Mouse (Mus musculus) A20 (cell line): Measurements from ENCODE around the gene Rps27l.
A peak's percentile ranks its signal among the peaks of the same experiment; 100 is the strongest.

Experiments used
- DNase-seq: peaks from one replicate; pipeline ENCODE4 v3.0.0-alpha.2; 2011; ENCODE audit warnings: low read depth, low spot score

Gene Rps27l

GRCm38 (mm10) chr9:66920488-66921279 lies 25.2 kb upstream of the Rps27l start:
- peak; percentile 58 for DNase-seq

DNA sequence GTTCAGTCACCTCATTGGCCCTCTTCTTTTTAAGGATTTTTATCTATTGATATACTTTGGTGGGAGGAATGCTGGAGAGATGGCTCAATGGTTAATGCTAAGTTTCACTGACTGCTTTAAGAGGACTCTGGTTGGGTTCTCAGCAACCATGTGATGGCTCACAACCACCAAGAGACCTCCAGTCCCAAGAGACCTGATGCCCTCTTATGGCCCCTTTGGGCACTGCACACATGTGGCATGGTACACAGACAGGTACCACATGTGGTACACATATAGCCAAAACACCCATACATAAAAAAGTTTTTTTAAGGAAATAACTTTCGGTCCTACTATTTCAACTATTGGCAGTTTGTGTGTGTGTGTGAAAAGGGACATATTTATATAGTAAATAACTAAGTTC lies 23.8 kb upstream of the Rps27l start:
- no peak for DNase-seq

DNA sequence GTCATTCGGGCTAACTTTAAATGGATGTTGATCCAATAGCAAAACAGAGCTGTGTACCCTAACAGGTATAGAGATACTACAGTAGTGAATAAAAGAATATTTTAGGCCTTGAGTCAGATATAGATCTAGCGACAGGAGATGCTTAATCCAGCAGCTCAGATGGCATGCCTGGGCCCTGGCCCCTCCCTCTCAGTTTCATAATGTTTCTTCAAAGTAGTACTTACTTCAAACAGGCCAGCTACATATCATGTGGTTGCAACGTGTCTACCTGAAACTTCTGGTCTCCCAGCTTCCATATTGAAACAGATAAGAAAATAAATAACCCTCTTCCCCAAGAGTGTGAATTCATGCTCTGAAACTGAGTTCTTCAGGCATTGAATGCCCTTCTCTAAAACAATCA lies 20.0 kb upstream of the Rps27l start:
- DNase-seq, result no peak

- no peak for DNase-seq
Measured at GRCm38 (mm10) chr9:66927696-66928402, 18.0 kb upstream of the Rps27l start.

- peak; percentile 73 for DNase-seq
Measured at GRCm38 (mm10) chr9:66930351-66930750, 15.5 kb upstream of the Rps27l start.

DNA sequence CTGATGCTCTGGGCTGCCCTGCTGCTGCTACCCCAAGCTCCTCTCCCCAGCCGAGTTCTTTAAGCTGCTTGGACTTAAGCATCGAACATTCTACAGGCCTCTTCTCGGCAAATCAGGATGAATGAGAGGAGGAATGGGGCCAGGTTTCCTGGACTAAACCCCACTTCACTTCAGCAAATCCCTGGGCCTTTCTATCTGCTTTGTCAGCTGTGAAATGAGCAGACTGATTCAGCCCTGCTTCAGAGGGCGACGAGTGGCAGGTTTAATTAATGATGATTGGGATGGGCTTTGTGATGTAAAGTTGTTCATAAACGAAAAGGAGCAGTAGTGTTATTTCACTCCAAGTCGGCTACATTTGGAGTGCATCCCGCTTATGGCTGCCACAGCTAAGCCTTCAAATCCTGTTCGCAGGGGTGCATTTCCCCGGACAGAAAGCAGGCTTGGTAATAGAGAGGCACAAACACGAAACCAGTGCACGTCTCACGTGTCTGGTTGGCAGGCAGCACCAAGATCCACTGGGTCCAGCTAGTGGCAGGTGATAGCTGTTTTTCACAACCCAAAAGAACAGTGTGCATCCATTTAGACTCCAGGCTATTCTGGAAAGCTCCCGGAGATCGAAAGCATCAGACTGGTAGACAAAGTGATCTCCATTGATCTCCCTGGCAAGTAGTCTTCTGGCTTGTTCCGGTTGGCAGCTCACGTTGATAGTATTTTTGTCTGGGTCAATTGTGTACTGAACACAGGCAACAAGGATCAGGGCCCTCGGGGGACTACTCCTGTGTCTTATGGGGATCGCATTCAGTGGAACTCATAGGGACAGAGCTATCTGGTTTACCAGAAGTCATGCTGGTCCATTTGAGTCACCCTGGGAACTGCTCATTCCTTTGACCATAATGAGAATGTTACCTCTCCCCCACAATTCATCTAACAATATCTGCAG lies 11.7 kb upstream of the Rps27l start:
- no peak for DNase-seq

DNA sequence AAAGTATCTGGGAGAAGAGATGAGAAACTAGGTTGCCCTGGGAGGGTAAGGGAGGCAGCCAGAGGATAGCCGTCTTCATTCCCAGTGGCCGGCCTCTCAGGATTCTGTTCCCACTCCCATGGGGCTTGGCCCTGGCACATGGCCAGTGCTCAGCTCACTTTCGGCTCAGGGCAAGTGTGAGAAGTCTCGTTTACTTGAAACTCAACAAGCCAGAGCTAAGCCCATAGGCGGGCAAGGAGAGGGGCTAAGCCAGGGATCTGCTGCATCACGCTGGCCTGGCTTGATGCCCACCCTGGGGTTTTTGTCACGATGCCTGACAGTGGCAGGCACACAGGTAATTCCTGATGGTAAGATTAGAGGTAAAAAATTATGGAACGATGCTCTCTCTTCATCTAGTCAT lies 8.4 kb upstream of the Rps27l start:
- no peak for DNase-seq

DNA sequence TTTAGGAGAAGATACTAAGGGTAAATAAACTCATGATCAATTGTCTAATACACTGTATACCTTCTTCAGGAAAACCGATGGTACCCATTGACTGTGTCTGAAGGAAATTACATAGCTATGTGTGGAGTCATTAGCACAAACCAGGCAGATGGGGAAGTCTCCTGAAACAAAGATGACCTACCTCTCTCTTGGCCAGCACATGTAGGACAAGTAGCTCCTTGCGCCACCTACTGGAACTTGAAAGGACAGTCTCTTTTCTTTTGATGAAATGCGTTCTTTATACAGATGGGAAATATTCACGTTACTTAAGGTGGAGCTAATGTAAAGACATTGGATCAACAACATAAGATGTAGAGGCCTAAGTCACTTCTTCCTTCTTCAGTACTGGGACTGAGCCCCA lies 7.0 kb upstream of the Rps27l start:
- DNase-seq, result peak; percentile 81

GRCm38 (mm10) chr9:66945161-66945560 lies 725 bp upstream of the Rps27l start:
- DNase-seq, result no peak

- no peak for DNase-seq
Measured at GRCm38 (mm10) chr9:66948536-66948935, 2.6 kb downstream of the Rps27l start.

DNA sequence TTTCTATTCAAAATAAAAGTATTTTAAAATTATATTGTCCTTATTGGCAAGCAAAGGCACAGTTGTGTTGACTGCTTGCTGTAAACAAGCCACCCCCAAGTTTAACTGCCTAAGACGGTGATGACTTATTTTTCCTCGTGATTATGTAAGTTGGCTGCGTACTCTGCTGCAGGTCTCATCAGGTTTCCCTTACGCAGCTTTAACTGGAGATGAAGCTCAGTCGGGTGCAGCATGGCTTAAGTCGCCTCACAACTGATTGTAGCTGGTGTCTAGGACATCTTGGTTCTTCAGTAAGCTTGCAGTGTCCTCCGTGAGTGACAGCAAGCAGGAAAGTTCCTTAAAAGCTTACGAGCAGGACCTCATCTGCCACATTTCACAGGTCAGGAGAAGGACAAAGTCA lies 6.4 kb downstream of the Rps27l start:
- no peak for DNase-seq

GRCm38 (mm10) chr9:66952886-66953285 lies 7.0 kb downstream of the Rps27l start:
- DNase-seq, result no peak

DNA sequence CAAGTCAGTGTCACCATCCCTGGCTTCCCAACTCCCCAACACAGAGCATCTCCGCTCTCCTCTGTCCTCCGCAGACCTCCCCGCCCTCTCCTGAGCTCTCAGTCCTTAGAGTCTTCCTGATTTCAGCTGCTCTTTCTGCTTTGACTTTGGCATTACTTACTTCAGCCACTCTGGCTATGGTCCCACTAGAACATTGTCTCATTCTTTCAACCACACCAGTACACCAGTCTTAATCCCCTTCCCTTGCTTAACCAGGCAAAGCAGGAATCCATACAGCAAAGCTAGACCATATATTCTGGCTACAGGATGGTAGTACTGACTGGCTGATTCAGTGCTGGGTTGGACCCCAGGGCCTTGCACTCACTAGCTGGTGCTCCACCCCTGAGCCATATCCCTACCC lies 11.6 kb downstream of the Rps27l start:
- no peak for DNase-seq

- DNase-seq, result no peak
Measured at GRCm38 (mm10) chr9:66961478-66961877, 15.6 kb downstream of the Rps27l start.

GRCm38 (mm10) chr9:66967492-66967891 lies 21.6 kb downstream of the Rps27l start:
- no peak for DNase-seq

- no peak for DNase-seq
Measured at GRCm38 (mm10) chr9:66971116-66971515, 25.2 kb downstream of the Rps27l start.

DNA sequence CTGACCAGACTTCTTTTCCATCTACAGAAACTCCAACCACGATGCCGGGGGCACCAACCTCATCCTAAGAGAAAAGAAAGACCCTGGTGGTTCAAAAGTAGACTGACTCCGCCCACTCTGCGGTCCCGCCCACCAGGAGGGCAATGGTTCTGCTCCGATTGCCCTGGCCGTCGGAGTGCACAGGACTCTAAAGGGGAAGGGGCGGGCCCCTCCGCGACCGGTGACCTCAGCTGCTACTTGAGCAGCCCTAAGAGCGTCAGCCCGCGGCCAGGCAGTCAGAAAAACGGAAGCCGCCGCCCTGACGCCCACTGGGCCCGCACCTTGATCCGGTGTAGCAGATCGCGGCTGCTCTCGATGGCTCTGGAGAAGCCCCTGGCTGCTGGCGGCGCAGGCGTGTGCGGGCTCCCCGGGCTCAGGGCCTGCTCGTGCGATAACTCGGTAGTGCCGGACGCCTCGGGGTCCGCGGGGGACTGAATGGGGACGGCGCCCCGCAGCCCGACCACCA lies 28.9 kb downstream of the Rps27l start:
- DNase-seq, result peak; percentile 94

DNA sequence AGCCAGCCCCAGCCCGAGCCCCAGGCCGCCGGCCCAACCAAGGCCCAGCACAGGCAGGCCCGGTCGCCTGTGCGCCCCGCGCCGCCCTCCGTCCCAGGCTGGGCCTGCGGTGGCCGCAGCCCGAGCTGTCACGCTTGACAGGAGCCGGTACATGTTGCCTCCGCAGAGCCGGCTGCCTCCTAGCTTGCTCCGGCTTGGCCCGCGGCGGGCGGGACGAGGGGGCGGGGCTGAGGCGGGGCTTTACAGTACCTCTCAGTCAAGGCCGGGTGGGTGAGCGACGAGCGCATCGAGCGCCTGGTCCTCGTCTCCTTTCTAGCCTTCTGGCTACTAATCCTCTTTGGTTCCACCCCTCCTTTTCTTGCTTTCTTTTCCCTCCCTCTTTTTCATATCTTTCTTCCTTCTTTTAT lies 29.4 kb downstream of the Rps27l start, which contains the start of gene Lactb:
Gene Lactb (minus strand): TSS at position 246 of the 407 bp plus-strand sequence.
- peak; percentile 92 for DNase-seq

- DNase-seq, result no peak
Measured at GRCm38 (mm10) chr9:66977121-66977520, 31.2 kb downstream of the Rps27l start.

GRCm38 (mm10) chr9:66977982-66978381 lies 32.1 kb downstream of the Rps27l start:
- DNase-seq, result peak; percentile 85

GRCm38 (mm10) chr9:66978468-66978867 lies 32.6 kb downstream of the Rps27l start:
- peak; percentile 59 for DNase-seq

DNA sequence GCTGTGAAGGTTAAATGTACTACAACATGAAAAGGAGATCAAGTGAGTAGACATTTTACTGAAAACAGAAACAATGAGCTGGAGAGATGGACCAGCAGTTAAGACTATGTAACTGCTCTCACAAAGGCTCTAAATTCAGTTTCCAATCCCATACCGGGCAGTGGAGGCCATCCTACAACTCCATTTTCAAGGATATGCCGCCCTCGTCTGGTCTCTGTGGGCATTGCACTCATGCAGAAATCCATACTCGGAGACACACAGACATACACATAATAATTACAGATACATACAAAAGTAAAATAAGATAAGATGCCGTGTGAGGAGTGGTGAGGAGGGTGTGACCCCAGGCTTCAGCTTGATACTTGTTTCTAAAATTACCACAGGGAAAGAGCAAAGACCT lies 34.6 kb downstream of the Rps27l start:
- peak; percentile 83 for DNase-seq
